Mouse (Mus musculus): Measurements from ENCODE around the gene Ski.

GRCm38 (mm10) chr4:155195204-155195603 is 27.2 kb downstream of the Ski start:
- no peak for TF ChIP-seq POLR2A (IDR thresholded peaks at IDR 0.05; ENCODE audit: extremely low read depth, insufficient read depth, low read length)
- TF ChIP-seq CTCF (IDR thresholded peaks at IDR 0.05; ENCODE audit: low read depth, low read length), result no peak
